Mouse (Mus musculus) lung, postnatal 0 days (tissue): Measurements from ENCODE around the gene Kdm4b. TPM values are rescaled to one million over a fixed set of nuclear protein-coding genes. Genes with fewer than 3 reads are reported as not detected.

Experiments used
- ATAC-seq: fragments of 200-750 bp; cut with Nextera tagmentation; 2 replicates; pipeline ENCODE4 v1.8.0; 2017; ENCODE audit warnings: moderate library complexity
- DNase-seq: peaks from one replicate; pipeline ENCODE4 v3.0.0-alpha.2; 2016; ENCODE audit warnings: low spot score
- H3K27ac ChIP-seq: fragments of 300-500 bp; sonication (generic); 2 replicates; pipeline ENCODE4 v1.5.1; 2014; ENCODE audit warnings: antibody characterized with exemption, mild to moderate bottlenecking, low read length, mixed read lengths
- H3K27me3 ChIP-seq: fragments of 300-500 bp; sonication (generic); replicated peaks from 2 replicates; pipeline ENCODE4 v1.6.1; 2014; ENCODE audit warnings: low read length, mixed read lengths; ENCODE audit not compliant: insufficient read depth
- H3K36me3 ChIP-seq: fragments of 300-500 bp; sonication (generic); 2 replicates; pipeline ENCODE4 v1.6.1; 2014; ENCODE audit warnings: low read length, mixed read lengths; ENCODE audit not compliant: insufficient read depth
- H3K4me1 ChIP-seq: fragments of 300-500 bp; sonication (generic); 2 replicates; pipeline ENCODE4 v1.6.1; 2014; ENCODE audit warnings: antibody characterized with exemption, low read depth, low read length, mixed read lengths; ENCODE audit not compliant: insufficient read depth
- H3K4me2 ChIP-seq: fragments of 300-500 bp; sonication (generic); replicated peaks from 2 replicates; pipeline ENCODE4 v1.6.1; 2014; ENCODE audit warnings: low read depth, mild to moderate bottlenecking, low read length, moderate library complexity, mixed read lengths
- H3K4me3 ChIP-seq: fragments of 300-500 bp; sonication (generic); 2 replicates; pipeline ENCODE4 v1.5.1; 2014; ENCODE audit warnings: low read depth, low read length
- H3K9ac ChIP-seq: fragments of 300-500 bp; sonication (generic); replicated peaks from 2 replicates; pipeline ENCODE4 v1.6.1; 2014; ENCODE audit warnings: low read depth, mild to moderate bottlenecking
- H3K9me3 ChIP-seq: fragments of 300-500 bp; sonication (generic); 2 replicates; pipeline ENCODE4 v1.6.1; 2016; ENCODE audit warnings: low read length, mixed read lengths
- CTCF ChIP-seq: IDR thresholded peaks from 2 replicates; pipeline ENCODE4 v1.5.1; 2016; ENCODE audit warnings: antibody characterized with exemption, mild to moderate bottlenecking
- EP300 ChIP-seq: IDR thresholded peaks from 2 replicates; pipeline ENCODE4 v1.6.1; 2016; ENCODE audit warnings: antibody characterized with exemption, mild to moderate bottlenecking, control low read depth
- WGBS: fragments of 180-500 bp; shearing (Covaris S2); extraction: QIAGEN DNeasy Blood & Tissue Kit; methylation state at CpG from one replicate; pipeline ENCODE4 v1.1.7; 2014; 5-methylcytosine and 5-hydroxymethylcytosine counted together
- polyA plus RNA-seq: library from polyadenylated mRNA; unstranded; fragments of >200 nt; fragmentation: Nextera tagmentation; extraction: Ambion mirVana; gene quantifications from 2 replicates; pipeline ENCODE4 v1.2.1, GENCODE M21; 2015

The Kdm4b gene
- polyA plus RNA-seq, 1 experiment from 2014 or later: 19.7 TPM

GRCm38 (mm10) chr17:56409759-56410158 is 83.9 kb downstream of the Kdm4b start:
- ATAC-seq (peak; percentile 47), DNase-seq (peak; percentile 41)
- Histone ChIP-seq H3K4me2 (no peak overlapping the region), H3K4me1 (no peaks in the 10 kb centered on the region), H3K36me3 (0 out of 2 replicates have a peak, but pooled peaks cover 9% of the 10 kb centered on the region), H3K4me3 (no peak overlapping the region), H3K9ac (no peak overlapping the region), H3K27me3 (no peaks in the 10 kb centered on the region), H3K9me3 (no peaks in the 10 kb centered on the region), H3K27ac (no peak overlapping the region)
- TF ChIP-seq CTCF: no peak
- no peak for TF ChIP-seq EP300
- WGBS: 41% methylated on average over 8 of the region's 8 CpGs

- 92% methylated on average over 7 of the region's 7 CpGs for WGBS
- H3K27ac ChIP-seq: no peak overlapping the region
- H3K9ac ChIP-seq: no peak overlapping the region
- no peaks in the 10 kb centered on the region for H3K9me3 ChIP-seq
- no peak overlapping the region for H3K4me2 ChIP-seq
- H3K4me3 ChIP-seq: no peak overlapping the region
- 0 out of 2 replicates have a peak, but pooled peaks cover 4% of the 10 kb centered on the region for H3K36me3 ChIP-seq
- no peak for TF ChIP-seq EP300
- no peak for TF ChIP-seq CTCF
- no peaks in the 10 kb centered on the region for H3K27me3 ChIP-seq
- no peak for ATAC-seq
- DNase-seq: no peak
- no peaks in the 10 kb centered on the region for H3K4me1 ChIP-seq
Measured at GRCm38 (mm10) chr17:56411437-56411836, 85.6 kb downstream of the Kdm4b start.

- Histone ChIP-seq H3K4me3 (no peak overlapping the region), H3K9me3 (no peaks in the 10 kb centered on the region), H3K4me2 (no peak overlapping the region), H3K4me1 (no peaks in the 10 kb centered on the region), H3K27ac (no peak overlapping the region), H3K36me3 (peaks cover 19% of the 10 kb centered on the region; the same call in 1 of the 2 replicates), H3K27me3 (no peaks in the 10 kb centered on the region), H3K9ac (no peak overlapping the region)
- peak; percentile 9; the same call in 1 of the 2 replicates for ATAC-seq
- peak; percentile 25 for DNase-seq
- 68% methylated on average over 13 of the region's 13 CpGs for WGBS
- TF ChIP-seq EP300 (no peak), CTCF (no peak)
Measured at GRCm38 (mm10) chr17:56413113-56413512, 87.3 kb downstream of the Kdm4b start.

- ATAC-seq: no peak
- Histone ChIP-seq H3K9me3 (no peaks in the 10 kb centered on the region), H3K27me3 (no peaks in the 10 kb centered on the region), H3K9ac (no peak overlapping the region), H3K4me2 (no peak overlapping the region), H3K27ac (no peak overlapping the region), H3K4me3 (no peak overlapping the region), H3K4me1 (no peaks in the 10 kb centered on the region), H3K36me3 (peaks cover 19% of the 10 kb centered on the region; the same call in 1 of the 2 replicates)
- no peak for DNase-seq
- no peak for TF ChIP-seq CTCF
- TF ChIP-seq EP300: no peak
- WGBS: 94% methylated on average over 9 of the region's 9 CpGs
Measured at GRCm38 (mm10) chr17:56414785-56415184, 88.9 kb downstream of the Kdm4b start.

GRCm38 (mm10) chr17:56418304-56418703 is 92.4 kb downstream of the Kdm4b start:
- ATAC-seq: peak; percentile 67

GRCm38 (mm10) chr17:56420022-56420421 is 94.2 kb downstream of the Kdm4b start:
- Histone ChIP-seq H3K27me3 (no peaks in the 10 kb centered on the region), H3K4me1 (no peaks in the 10 kb centered on the region), H3K4me3 (no peak overlapping the region), H3K27ac (no peak overlapping the region), H3K36me3 (peaks cover 20% of the 10 kb centered on the region), H3K9ac (no peak overlapping the region), H3K4me2 (no peak overlapping the region), H3K9me3 (no peaks in the 10 kb centered on the region)
- no peak for TF ChIP-seq CTCF
- TF ChIP-seq EP300: no peak
- ATAC-seq (no peak), DNase-seq (no peak)
- WGBS: 98% methylated on average over 2 of the region's 2 CpGs

More at GRCm38 (mm10) chr17:56418304-56418703, 92.4 kb downstream of the Kdm4b start:
- no peak overlapping the region for H3K4me3 ChIP-seq
- no peak for TF ChIP-seq CTCF
- no peak for TF ChIP-seq EP300
- no peak overlapping the region for H3K27ac ChIP-seq
- H3K36me3 ChIP-seq: peaks cover 19% of the 10 kb centered on the region
- WGBS: 56% methylated on average over 12 of the region's 12 CpGs
- H3K9ac ChIP-seq: no peak overlapping the region
- no peaks in the 10 kb centered on the region for H3K9me3 ChIP-seq
- no peaks in the 10 kb centered on the region for H3K27me3 ChIP-seq
- peak; percentile 18 for DNase-seq
- no peak overlapping the region for H3K4me2 ChIP-seq
- no peaks in the 10 kb centered on the region for H3K4me1 ChIP-seq
